Mouse (Mus musculus) right cerebral cortex, postnatal 10 days (tissue): ENCODE results near the gene Doc2a.

Experiments used
- DNase-seq, 2 experiments: peaks; one replicate each; pipeline ENCODE4 v3.0.0; 2021; ENCODE audit warnings: low spot score in 2 of 2

The Doc2a gene

GRCm38 (mm10) chr7:126823202-126823711, 24.0 kb upstream of the Doc2a start:
- DNase-seq: peak; percentile 67 to 69

- DNase-seq: no peak
These were observed 23.3 kb upstream of the Doc2a start for GRCm38 (mm10) chr7:126823940-126824339.

- no peak for DNase-seq
These were observed 21.8 kb upstream of the Doc2a start for GRCm38 (mm10) chr7:126825403-126825802.

GRCm38 (mm10) chr7:126825952-126826351, 21.3 kb upstream of the Doc2a start:
- DNase-seq: no peak

GRCm38 (mm10) chr7:126831539-126831938, 15.7 kb upstream of the Doc2a start, which contains the start of gene 4930451I11Rik:
TSS of gene 4930451I11Rik (minus strand) at chr7:126831639.
- no peak for DNase-seq

- DNase-seq: peak; percentile 85 to 86
These were observed 15.1 kb upstream of the Doc2a start for GRCm38 (mm10) chr7:126832036-126832598.

GRCm38 (mm10) chr7:126833294-126833693, 13.9 kb upstream of the Doc2a start:
- DNase-seq: no peak

- DNase-seq: no peak
These were observed 3.9 kb upstream of the Doc2a start for GRCm38 (mm10) chr7:126843276-126843675.

GRCm38 (mm10) chr7:126845516-126845915, 1.7 kb upstream of the Doc2a start:
- DNase-seq: no peak

GRCm38 (mm10) chr7:126847421-126848398, 494 bp downstream of the Doc2a start:
- peak; percentile 68 to 69 for DNase-seq

- DNase-seq: peak; percentile 72 to 75
These were observed 1.6 kb downstream of the Doc2a start for GRCm38 (mm10) chr7:126848794-126849193.

GRCm38 (mm10) chr7:126850161-126850560, 2.9 kb downstream of the Doc2a start:
- peak in 1 of 2 experiments; percentile 17 for DNase-seq

- DNase-seq: peak in 1 of 2 experiments; percentile 21
These were observed 4.0 kb downstream of the Doc2a start for GRCm38 (mm10) chr7:126851192-126851591.

GRCm38 (mm10) chr7:126853454-126853853, 6.2 kb downstream of the Doc2a start:
- DNase-seq: no peak

- no peak for DNase-seq
These were observed 8.4 kb downstream of the Doc2a start for GRCm38 (mm10) chr7:126855641-126856040.

- DNase-seq: no peak
These were observed 9.7 kb downstream of the Doc2a start for GRCm38 (mm10) chr7:126856741-126857420.

GRCm38 (mm10) chr7:126860987-126861386, 13.8 kb downstream of the Doc2a start:
- DNase-seq: no peak

GRCm38 (mm10) chr7:126861429-126862130, 14.4 kb downstream of the Doc2a start, which contains the start of gene Hirip3:
TSS of gene Hirip3 (plus strand) at chr7:126861972.
- DNase-seq: peak; percentile 96 to 97

- DNase-seq: peak; percentile 97 to 98
These were observed 15.1 kb downstream of the Doc2a start, which contains the start of gene Ino80e for GRCm38 (mm10) chr7:126862147-126862784. TSS of gene Ino80e (minus strand) at chr7:126862377.

GRCm38 (mm10) chr7:126863791-126864190, 16.6 kb downstream of the Doc2a start:
- no peak for DNase-seq

- no peak for DNase-seq
These were observed 20.3 kb downstream of the Doc2a start for GRCm38 (mm10) chr7:126867534-126867933.
